Mouse (Mus musculus): Measurements from ENCODE around the gene Prmt3. TPM values are rescaled to one million over a fixed set of nuclear protein-coding genes. Genes with fewer than 3 reads are reported as not detected.

The Prmt3 gene
- polyA plus RNA-seq, 1 experiment from 2014 or later, result 41.1 TPM

DNA sequence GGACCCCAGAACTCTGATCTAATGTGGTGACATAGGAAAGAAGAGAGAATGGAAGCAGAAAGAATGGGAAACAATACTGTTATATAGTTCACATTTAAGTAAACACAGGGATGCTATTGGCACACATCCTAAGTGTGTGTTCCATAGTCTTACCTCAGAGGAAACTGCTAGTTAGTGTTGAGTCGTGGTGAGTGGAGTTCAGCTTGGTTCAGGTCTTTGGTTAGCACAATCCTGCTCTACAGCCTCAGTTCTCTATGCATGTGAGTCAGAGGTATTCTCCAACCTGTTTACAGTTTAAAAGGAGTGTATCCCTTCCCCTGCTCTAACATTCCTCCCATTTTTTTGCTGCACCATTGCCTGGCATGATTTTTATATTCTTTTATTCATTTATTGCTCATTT lies 19.0 kb downstream of the Prmt3 start:
- H3K4me2 ChIP-seq, result no peak overlapping the region
- H3K9ac ChIP-seq, result no peak overlapping the region
- WGBS, result 59% methylated on average over 1 of the region's 1 CpGs
- peaks cover 9% of the 10 kb centered on the region for H3K4me1 ChIP-seq (replicated peaks)
- H3K27ac ChIP-seq, result no peak overlapping the region
- no peak overlapping the region for H3K4me3 ChIP-seq
- ATAC-seq (replicated peaks; ENCODE audit: insufficient number of reproducible peaks, insufficient read depth, low FRiP score, low read depth), result no peak
- H3K9me3 ChIP-seq (replicated peaks), result no peaks in the 10 kb centered on the region
- H3K27me3 ChIP-seq, result no peaks in the 10 kb centered on the region
- H3K36me3 ChIP-seq, result peaks cover 40% of the 10 kb centered on the region

DNA sequence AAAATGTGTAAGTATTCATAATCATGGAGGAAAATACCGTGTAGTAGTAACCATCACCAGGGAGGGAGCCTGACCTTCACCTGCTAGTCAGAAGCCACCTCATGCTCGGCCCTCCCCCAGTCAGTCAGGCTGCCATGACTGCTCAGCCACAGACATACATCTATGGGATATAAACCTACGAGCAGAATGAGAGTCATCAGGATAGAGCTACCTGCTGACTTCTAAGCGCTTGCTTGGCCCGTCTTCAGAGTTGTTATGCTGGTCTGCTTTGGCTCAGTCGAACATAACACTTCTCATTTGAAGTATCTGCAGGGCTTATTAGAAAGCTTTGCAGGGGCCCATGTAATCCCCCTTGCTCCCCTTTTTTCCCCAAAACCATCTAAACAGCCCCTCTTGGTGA lies 25.4 kb downstream of the Prmt3 start:
- Histone ChIP-seq H3K36me3 (peaks cover 27% of the 10 kb centered on the region), H3K4me2 (no peak overlapping the region), H3K4me3 (no peak overlapping the region), H3K9ac (no peak overlapping the region), H3K9me3 (replicated peaks) (no peaks in the 10 kb centered on the region), H3K4me1 (replicated peaks) (peaks cover 16% of the 10 kb centered on the region), H3K27ac (no peak overlapping the region), H3K27me3 (no peaks in the 10 kb centered on the region)
- WGBS, result 85% methylated on average over 6 of the region's 6 CpGs
- ATAC-seq (replicated peaks; ENCODE audit: insufficient number of reproducible peaks, insufficient read depth, low FRiP score, low read depth), result no peak

DNA sequence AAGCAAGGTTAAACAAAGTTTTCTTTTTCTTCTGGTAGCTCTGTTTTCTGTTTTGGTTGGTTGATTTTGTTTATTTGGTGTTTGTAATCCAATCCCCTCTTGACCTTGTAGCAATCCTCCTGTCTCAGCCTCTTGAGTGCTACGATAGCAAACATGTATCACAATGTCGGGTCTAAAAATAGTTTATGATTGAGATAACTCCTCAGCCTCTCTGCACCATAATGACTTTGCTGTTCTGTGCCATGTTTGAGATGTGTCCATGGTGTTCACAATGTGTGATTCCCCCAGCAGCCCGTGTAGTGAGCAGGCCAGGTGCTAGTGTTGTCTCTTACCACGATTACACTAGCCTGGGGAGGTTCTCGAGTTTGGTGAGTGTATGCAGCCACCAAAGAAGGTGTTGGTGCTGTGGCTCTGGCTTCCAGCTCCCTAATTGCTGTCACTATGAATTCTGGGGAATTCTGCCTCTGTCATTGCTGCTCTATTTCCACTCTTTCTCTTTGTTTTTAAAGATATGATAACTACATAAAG lies 26.6 kb downstream of the Prmt3 start:
- Histone ChIP-seq H3K9me3 (replicated peaks) (no peaks in the 10 kb centered on the region), H3K36me3 (peaks cover 26% of the 10 kb centered on the region), H3K4me3 (no peak overlapping the region), H3K9ac (no peak overlapping the region), H3K4me1 (replicated peaks) (peaks cover 16% of the 10 kb centered on the region), H3K27me3 (no peaks in the 10 kb centered on the region), H3K27ac (no peak overlapping the region), H3K4me2 (no peak overlapping the region)
- WGBS, result 35% methylated on average over 5 of the region's 5 CpGs
- no peak for ATAC-seq (replicated peaks; ENCODE audit: insufficient number of reproducible peaks, insufficient read depth, low FRiP score, low read depth)

DNA sequence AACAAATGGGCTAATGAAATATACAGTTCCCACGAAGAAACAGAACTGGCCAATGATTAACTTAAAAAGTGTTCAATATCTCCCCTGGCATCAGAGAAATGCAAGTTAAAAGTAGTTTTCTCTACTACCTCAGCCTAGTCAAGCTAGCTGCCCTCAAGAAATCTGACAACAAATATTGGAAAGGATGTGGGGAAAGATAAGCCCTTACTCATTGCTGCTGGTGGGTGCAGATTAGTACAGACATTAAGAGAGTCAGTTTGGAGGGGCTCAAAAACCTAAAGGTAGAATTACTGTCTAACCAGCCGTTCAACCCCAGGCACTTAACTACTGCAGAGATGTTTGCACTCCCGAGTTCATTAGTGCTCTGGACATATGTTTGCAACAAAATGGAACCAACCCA lies 27.5 kb downstream of the Prmt3 start:
- Histone ChIP-seq H3K27me3 (no peaks in the 10 kb centered on the region), H3K4me2 (no peak overlapping the region), H3K9me3 (replicated peaks) (no peaks in the 10 kb centered on the region), H3K36me3 (peaks cover 26% of the 10 kb centered on the region), H3K9ac (no peak overlapping the region), H3K27ac (no peak overlapping the region), H3K4me1 (replicated peaks) (peaks cover 16% of the 10 kb centered on the region), H3K4me3 (no peak overlapping the region)
- 69% methylated on average over 3 of the region's 3 CpGs for WGBS
- ATAC-seq (replicated peaks; ENCODE audit: insufficient number of reproducible peaks, insufficient read depth, low FRiP score, low read depth), result no peak

DNA sequence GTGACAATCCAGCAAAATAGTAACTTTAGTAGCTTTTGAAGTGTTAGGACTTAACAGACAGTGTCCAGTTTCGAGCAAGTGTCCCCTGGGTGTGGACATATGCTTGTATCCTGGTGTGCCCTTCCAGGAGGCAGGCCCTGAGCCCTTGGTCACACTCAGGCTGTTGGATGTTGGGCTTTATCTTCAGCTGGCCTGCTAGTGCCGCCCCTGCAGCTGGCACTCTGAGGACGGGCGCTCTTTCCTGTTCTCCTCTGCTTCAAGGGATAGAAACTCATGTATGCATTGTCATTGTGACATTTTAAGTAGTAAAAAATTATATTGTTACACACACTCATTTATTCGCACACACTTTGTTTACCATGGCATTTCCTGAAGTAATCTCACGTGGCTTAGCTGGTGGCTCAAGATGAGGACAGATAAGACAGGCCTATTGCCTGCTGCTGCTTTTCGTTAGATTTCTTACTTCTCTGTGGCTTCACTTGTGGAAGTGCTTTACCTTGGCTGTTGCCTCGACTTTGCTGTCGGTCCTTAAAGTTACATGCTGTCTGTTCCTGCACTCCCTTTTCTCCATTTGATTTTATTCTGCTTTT lies 29.0 kb downstream of the Prmt3 start:
- ATAC-seq (replicated peaks; ENCODE audit: insufficient number of reproducible peaks, insufficient read depth, low FRiP score, low read depth), result no peak
- 73% methylated on average over 9 of the region's 9 CpGs for WGBS
- Histone ChIP-seq H3K27ac (no peak overlapping the region), H3K4me1 (replicated peaks) (peaks cover 7% of the 10 kb centered on the region; the same call in 1 of the 2 replicates), H3K9ac (no peak overlapping the region), H3K4me3 (no peak overlapping the region), H3K27me3 (no peaks in the 10 kb centered on the region), H3K9me3 (replicated peaks) (no peaks in the 10 kb centered on the region), H3K36me3 (peaks cover 22% of the 10 kb centered on the region; the same call in 1 of the 2 replicates), H3K4me2 (no peak overlapping the region)

DNA sequence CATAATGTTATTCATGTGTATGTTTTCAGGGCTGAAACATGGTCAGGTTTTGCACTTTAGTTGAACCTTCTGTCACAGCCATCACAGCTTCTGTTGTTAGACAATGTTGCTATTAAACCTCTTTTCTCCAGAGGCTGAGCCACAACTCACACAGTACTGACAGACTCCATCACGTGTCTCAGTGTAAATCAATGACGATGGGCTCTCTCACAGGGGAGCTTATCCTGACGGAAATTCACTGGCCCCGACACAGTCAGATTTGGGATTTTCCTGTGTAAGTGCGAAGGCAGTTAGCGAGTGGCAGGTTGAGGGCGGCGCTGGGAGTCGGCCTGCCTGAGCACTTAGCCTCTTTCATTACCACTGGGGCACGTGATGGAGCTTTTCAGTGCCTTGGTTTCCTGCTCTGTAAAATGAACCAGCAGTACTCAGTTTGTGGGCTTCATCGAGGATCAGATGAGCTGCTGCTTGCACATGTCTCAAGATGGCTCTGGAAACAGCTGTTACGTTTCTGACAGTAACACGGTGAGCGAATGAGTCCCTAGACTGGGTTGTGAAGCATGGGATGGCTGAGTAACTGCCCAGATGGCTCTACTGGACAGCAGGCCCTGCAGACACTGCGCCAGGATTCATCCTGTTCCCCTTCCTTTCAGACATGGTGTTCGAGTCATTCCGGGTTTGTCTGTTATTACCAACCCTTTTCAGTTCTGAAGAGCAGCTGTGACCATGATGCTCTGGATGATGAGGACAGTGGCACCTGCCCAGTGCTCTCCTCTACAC lies 29.9 kb downstream of the Prmt3 start:
- H3K9ac ChIP-seq, result no peak overlapping the region
- no peaks in the 10 kb centered on the region for H3K9me3 ChIP-seq (replicated peaks)
- ATAC-seq (replicated peaks; ENCODE audit: insufficient number of reproducible peaks, insufficient read depth, low FRiP score, low read depth), result no peak
- H3K4me3 ChIP-seq, result no peak overlapping the region
- peaks cover 6% of the 10 kb centered on the region; the same call in 1 of the 2 replicates for H3K4me1 ChIP-seq (replicated peaks)
- H3K27me3 ChIP-seq, result no peaks in the 10 kb centered on the region
- peaks cover 22% of the 10 kb centered on the region; the same call in 1 of the 2 replicates for H3K36me3 ChIP-seq
- WGBS, result 90% methylated on average over 17 of the region's 17 CpGs
- H3K27ac ChIP-seq, result no peak overlapping the region
- no peak overlapping the region for H3K4me2 ChIP-seq

DNA sequence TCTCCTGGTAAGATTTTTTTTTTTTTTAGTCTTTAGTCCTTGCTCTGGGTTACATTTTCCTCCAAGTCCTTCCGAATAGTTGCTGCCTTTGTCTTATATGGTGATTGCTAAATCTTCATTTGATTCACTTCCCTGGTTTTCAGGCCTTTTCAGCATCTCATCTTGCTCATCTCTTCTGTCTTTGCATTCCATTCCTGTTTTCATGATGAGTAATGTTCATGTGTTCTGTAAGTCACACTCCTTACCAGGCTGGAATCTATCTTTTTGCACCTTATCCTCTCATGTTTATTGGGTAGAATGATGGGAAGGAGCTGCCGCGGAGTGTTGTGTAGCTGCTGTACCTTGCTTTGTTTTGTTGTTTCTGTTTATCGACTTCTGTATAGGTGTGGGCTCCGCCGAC lies 31.0 kb downstream of the Prmt3 start:
- H3K9ac ChIP-seq, result no peak overlapping the region
- no peak overlapping the region for H3K4me3 ChIP-seq
- no peak for ATAC-seq (replicated peaks; ENCODE audit: insufficient number of reproducible peaks, insufficient read depth, low FRiP score, low read depth)
- peaks cover 22% of the 10 kb centered on the region; the same call in 1 of the 2 replicates for H3K36me3 ChIP-seq
- no peaks in the 10 kb centered on the region for H3K9me3 ChIP-seq (replicated peaks)
- WGBS, result 83% methylated on average over 6 of the region's 6 CpGs
- H3K4me1 ChIP-seq (replicated peaks), result peaks cover 3% of the 10 kb centered on the region; the same call in 1 of the 2 replicates
- H3K27ac ChIP-seq, result no peak overlapping the region
- H3K27me3 ChIP-seq, result no peaks in the 10 kb centered on the region
- no peak overlapping the region for H3K4me2 ChIP-seq

DNA sequence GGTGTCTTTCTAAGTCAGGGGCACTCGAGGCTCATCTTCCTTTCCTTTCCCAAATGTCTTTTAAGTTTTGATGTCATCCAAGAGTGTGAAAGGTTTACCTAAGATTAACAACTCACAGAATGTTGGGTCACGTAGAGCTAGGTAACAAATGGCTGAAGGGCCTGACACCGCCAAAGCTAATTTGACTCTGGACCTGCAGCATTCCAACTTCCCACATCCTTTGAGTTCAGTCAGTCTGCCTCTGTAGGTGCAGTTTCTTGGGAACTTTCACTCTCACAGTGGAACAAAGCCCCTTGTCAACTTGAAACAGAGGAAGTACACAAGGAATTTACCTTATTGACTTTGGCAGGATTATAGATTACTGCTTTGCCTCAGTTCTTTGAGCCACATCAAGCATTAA lies 31.4 kb downstream of the Prmt3 start:
- WGBS, result 87% methylated on average over 3 of the region's 3 CpGs
- no peak overlapping the region for H3K27ac ChIP-seq
- H3K4me3 ChIP-seq, result no peak overlapping the region
- H3K27me3 ChIP-seq, result no peaks in the 10 kb centered on the region
- no peak overlapping the region for H3K9ac ChIP-seq
- H3K9me3 ChIP-seq (replicated peaks), result no peaks in the 10 kb centered on the region
- H3K36me3 ChIP-seq, result peaks cover 22% of the 10 kb centered on the region; the same call in 1 of the 2 replicates
- no peak overlapping the region for H3K4me2 ChIP-seq
- H3K4me1 ChIP-seq (replicated peaks), result peaks cover 3% of the 10 kb centered on the region; the same call in 1 of the 2 replicates
- no peak for ATAC-seq (replicated peaks; ENCODE audit: insufficient number of reproducible peaks, insufficient read depth, low FRiP score, low read depth)

DNA sequence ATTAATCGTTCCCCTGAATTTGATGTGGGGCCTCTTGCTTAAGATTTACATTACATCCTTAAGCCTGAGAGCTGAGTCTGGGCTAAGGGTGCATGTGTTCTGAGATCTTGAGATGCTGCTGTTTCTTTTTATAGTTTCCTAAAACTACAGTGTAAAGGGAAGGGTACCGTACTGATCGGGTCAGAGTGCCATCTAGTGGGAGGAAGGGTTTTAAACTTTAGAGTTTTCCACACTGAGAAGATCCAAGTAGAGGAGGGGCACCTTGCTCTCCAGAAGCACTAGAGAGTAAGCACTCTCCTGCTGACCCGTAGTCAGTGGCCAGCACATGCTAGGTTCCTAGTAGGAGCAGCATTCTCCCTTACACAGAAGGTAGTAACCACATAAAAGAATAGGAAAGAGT lies 33.2 kb downstream of the Prmt3 start:
- H3K9ac ChIP-seq, result no peak overlapping the region
- no peak overlapping the region for H3K27ac ChIP-seq
- H3K36me3 ChIP-seq, result peaks cover 22% of the 10 kb centered on the region; the same call in 1 of the 2 replicates
- H3K27me3 ChIP-seq, result no peaks in the 10 kb centered on the region
- no peaks in the 10 kb centered on the region for H3K9me3 ChIP-seq (replicated peaks)
- 43% methylated on average over 4 of the region's 4 CpGs for WGBS
- H3K4me3 ChIP-seq, result no peak overlapping the region
- no peaks in the 10 kb centered on the region for H3K4me1 ChIP-seq (replicated peaks)
- no peak for ATAC-seq (replicated peaks; ENCODE audit: insufficient number of reproducible peaks, insufficient read depth, low FRiP score, low read depth)
- no peak overlapping the region for H3K4me2 ChIP-seq

DNA sequence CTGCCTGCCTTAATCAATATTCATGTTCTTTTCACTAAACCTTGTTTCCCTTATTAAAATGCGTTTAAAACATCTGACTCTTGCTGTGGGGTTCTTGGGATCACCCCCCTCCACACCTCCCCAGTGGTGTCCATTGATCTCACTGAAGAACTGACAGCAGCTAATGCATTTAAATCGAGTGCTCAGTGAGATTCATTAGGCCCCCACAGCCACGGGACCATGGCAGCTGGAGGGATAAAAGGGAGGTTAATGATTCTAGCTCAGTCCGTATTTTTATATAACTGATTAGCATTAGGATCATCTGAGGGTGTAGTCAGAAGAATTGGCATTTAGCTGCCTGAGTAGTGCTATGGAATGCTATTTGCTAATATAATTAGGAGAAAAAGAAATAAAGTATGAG lies 41.2 kb downstream of the Prmt3 start:
- no peak overlapping the region for H3K4me3 ChIP-seq
- H3K27ac ChIP-seq, result no peak overlapping the region
- no peak for ATAC-seq (replicated peaks; ENCODE audit: insufficient number of reproducible peaks, insufficient read depth, low FRiP score, low read depth)
- no peak overlapping the region for H3K9ac ChIP-seq
- peaks cover 9% of the 10 kb centered on the region; the same call in 1 of the 2 replicates for H3K4me1 ChIP-seq (replicated peaks)
- no peaks in the 10 kb centered on the region for H3K27me3 ChIP-seq
- 83% methylated on average over 4 of the region's 4 CpGs for WGBS
- no peak overlapping the region for H3K4me2 ChIP-seq
- 0 out of 2 replicates have a peak, but pooled peaks cover 4% of the 10 kb centered on the region for H3K36me3 ChIP-seq
- H3K9me3 ChIP-seq (replicated peaks), result no peaks in the 10 kb centered on the region

DNA sequence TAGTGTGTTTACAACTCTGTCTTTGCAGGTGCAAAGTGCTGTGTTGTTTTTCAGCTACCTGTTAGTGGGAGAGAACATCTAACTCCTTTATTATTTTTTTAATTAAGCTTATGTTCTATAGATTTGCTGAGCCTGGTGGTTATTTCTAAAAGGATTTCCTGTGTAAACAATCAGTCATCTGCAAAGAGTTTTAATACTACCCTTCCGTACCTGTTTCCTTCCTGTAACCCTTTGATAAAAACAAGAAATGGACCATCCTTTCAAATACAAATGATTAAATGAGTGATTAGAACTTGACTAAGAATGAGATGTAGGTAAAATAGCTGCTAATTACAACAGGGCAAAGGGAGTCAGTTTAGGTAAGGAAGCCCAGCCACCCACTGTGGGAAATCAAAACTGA lies 43.2 kb downstream of the Prmt3 start:
- WGBS, result 77% methylated on average over 1 of the region's 1 CpGs
- Histone ChIP-seq H3K27me3 (no peaks in the 10 kb centered on the region), H3K4me2 (no peak overlapping the region), H3K27ac (no peak overlapping the region), H3K9me3 (replicated peaks) (no peaks in the 10 kb centered on the region), H3K36me3 (0 out of 2 replicates have a peak, but pooled peaks cover 5% of the 10 kb centered on the region), H3K9ac (no peak overlapping the region), H3K4me1 (replicated peaks) (peaks cover 9% of the 10 kb centered on the region; the same call in 1 of the 2 replicates), H3K4me3 (no peak overlapping the region)
- ATAC-seq (replicated peaks; ENCODE audit: insufficient number of reproducible peaks, insufficient read depth, low FRiP score, low read depth), result no peak
